Mouse (Mus musculus) megakaryocyte-erythroid progenitor cell, adult 5-6 weeks (primary cell): ENCODE measurements at regions not wholly inside any gene's neighbourhood (a gene's known extent, or its start where the extent isn't known, plus 50 kb on each side); places are given as distances from the start of the nearest gene placed in this dataset.
"Not testable (repeated sequence)": the region's sequence is repeated elsewhere in the genome, so short reads cannot be mapped to it uniquely, and the experiment has no call there.

Experiments used
- ATAC-seq: replicated peaks from 2 replicates; pipeline ENCODE4 v1.8.0; 2016; ENCODE audit warnings: mild to moderate bottlenecking, inconsistent platforms; ENCODE audit not compliant: severe bottlenecking, poor library complexity, low FRiP score, low TSS enrichment

GRCm38 (mm10) chr4:3260061-3260460, 74.9 kb upstream of the Vmn1r3 start:
- ATAC-seq, result not testable (repeated sequence)

- ATAC-seq, result not testable (repeated sequence)
These were observed 67.6 kb upstream of the Vmn1r3 start for GRCm38 (mm10) chr4:3252606-3253281.

GRCm38 (mm10) chr4:3250258-3250657, 65.1 kb upstream of the Vmn1r3 start:
- not testable (repeated sequence) for ATAC-seq

GRCm38 (mm10) chr4:3242011-3242410, 56.9 kb upstream of the Vmn1r3 start:
- ATAC-seq, result not testable (repeated sequence)

- ATAC-seq, result 0 out of 2 replicates have a peak, but pooled peaks have one; percentile 11
These were observed 56.2 kb upstream of the Vmn1r3 start for GRCm38 (mm10) chr4:3241351-3241750.

- not testable (repeated sequence) for ATAC-seq
These were observed 53.3 kb upstream of the Vmn1r3 start for GRCm38 (mm10) chr4:3238493-3238892.

GRCm38 (mm10) chr4:3236148-3236779, 51.1 kb upstream of the Vmn1r3 start:
- not testable (repeated sequence) for ATAC-seq
